Mouse (Mus musculus): ENCODE results near the gene Med26.

The Med26 gene

DNA sequence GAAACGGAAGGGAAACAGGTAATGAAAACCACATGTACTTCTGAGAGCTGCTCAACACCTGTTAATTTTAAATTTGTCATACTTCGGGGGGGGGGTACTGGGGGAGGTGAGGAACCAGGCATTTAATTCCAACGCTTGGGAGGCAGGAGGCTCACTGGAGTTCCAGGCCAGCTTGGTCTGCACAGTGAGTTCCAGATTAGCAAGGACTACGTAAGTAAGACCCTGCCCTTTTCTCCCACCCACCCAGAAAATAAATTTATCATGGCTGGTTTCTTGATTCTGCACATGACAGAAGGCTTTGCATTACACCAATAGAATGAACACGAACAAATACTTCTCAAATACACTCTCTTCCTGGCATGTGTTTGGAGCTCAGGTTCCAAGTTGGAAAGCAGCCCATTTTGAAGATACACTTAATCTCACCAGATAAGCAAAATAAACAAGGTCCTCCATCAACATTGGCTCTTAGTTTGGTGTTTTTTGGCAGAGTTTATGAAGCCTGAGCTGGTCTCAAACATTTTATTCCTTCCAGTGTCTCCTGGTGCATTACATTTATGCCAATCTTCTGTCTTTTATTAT lies 1.3 kb upstream of the Med26 start:
- in situ Hi-C loops (cut with MboI, MseI), result loop anchor here (10.0 kb wide), 1 partner anchor 55 kb away; the partner anchor contains the start of gene Slc35e1

DNA sequence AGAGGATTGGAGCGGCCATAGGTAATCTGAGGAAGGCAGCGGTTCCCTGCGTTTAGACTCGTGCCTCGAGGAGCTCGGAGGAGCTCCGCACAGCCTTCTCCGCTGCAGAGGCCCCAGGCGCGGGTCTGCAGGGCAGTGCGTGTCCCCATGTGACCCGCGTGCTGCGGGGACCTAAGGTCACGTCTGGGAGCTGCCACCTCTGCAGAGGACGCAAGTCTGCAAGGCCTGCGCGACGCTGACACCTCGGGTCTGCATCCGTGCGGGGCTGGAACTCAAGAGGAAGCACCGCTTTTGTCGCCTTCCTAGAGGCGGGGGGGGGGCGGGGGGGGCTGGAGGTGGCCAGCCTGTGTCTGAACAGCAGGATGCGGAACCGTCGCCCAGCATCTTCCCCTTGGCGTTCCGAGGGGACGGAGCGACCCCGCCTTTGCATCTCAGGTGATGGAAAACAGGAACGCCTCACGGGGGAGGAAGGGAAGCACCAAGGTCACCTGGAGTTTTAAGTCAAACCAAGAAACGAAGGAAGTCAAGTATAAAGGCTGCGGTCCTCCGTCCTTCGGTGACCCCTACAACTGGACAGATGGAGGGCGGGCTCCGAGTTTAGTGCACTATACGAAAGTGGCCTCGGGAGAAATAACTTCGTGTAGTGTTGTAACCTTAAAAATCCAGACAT lies 709 bp upstream of the Med26 start:
- in situ Hi-C loops (cut with MboI, MseI), result loop anchor here (10.0 kb wide), 1 partner anchor 54 kb away; the partner anchor contains the start of gene Slc35e1

DNA sequence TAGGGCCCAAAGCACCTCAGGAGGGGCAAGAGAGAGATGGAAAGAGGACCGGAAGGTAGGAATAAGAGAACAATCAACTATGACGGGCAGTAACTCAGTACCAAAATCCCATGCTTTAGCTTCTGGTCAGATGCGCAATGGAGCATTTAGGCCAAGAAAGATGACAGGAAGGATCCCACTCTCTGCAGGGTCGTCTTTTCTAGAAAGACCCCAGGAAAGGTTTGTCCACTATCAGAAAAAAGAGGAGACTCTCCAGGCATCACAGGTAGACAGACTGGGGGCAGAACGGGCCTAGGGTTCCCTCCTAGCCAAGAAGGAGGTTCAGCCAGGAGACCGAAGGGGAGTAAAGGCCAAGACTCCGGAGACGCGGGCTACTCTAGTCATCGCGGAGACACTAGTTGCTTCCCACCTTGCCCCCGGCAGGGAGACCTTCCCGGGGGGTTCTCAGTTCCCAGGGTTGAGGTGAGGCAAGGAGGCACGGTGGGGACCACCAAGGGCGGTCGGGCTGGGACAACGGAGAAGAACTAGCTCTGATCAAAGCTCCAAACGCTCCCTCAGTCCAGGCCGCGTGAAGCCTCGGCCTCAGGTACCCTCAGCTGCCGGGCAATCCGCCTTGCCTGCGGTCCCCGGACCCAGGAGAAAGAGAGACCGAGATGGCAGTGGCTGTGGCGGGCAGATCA lies 808 bp downstream of the Med26 start:
- in situ Hi-C loops (cut with MboI, MseI), result loop anchor here (10.0 kb wide), 1 partner anchor 52 kb away; the partner anchor contains the start of gene Slc35e1

DNA sequence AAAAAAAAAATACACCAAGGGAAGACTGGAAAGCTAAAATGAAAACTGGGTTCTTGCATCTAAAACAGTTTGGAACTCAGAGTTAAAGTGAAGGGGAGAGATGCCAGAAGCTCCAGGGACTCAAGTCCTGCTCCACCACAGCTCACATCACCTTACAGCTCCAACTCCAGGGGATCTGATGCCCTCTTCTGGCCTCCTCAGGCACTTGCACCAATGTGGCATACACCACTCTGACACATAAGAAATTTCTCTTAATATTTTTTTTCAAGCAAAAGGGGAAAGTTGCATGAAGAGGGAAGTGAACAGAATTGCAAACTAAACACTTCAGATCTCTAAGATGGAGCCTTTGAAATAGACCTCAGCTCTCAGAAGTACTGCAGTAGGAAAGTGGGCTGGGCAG lies 8.8 kb downstream of the Med26 start:
- in situ Hi-C loops (cut with MboI, MseI), result no loop called here

DNA sequence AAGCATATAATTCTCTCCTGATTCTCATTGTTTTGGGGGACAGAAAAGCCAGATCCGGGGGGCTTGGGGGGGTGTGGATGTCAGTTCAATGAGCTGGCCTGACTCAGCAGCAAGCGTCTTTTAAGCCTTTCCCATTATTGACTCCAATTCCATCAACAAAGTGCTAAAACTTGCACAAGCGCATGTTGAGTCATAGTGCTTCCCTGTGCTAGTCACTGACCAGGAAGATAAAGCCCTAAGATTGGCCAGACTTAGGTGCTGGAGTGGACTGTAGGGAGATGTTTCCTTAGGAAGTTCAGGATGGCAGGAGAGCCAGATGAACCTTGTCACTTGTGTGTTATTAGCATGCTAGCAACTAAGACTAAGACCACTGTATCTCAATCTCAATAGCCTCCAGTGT lies 13.2 kb downstream of the Med26 start:
- in situ Hi-C loops (cut with MboI, MseI), result no loop called here

DNA sequence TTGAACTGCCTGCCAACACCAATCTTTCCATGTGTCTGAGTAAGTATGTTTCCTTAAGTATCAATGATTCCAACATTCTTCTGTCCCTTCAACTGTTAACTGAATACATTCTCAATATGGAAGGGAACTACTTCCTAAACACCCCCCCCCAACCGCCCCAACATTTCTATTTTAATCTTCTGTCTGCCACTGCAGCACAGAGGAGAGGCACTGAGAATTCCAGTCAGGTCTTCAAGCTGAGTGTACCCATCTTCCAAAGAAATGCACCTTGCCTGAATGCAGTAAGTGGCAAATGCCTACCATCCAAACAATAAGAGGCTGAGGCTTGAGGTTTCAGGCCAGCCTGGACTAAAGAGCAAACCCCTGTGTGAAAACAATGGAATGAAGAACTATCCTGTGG lies 16.0 kb downstream of the Med26 start:
- in situ Hi-C loops (cut with MboI, MseI), result no loop called here

DNA sequence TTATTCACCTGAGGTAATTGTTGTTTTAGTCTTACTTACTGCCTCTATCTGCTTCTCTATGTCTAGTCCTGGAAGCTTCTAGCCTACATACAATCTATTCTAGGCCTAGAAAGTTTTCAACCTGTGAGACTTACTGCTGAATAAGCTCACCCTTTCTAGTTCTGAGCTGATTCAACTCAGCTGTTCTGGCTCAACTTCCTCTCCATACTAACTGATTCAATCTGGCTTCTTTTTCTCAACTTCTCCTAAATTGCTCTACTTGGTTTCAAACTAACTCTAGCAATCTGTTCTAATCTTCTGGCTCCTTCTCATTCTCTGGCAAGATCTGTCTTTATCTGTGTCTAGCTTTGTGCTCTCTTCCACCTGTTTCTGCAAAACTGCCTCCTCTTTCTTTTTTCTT lies 26.2 kb downstream of the Med26 start:
- in situ Hi-C loops (cut with MboI, MseI), result no loop called here

DNA sequence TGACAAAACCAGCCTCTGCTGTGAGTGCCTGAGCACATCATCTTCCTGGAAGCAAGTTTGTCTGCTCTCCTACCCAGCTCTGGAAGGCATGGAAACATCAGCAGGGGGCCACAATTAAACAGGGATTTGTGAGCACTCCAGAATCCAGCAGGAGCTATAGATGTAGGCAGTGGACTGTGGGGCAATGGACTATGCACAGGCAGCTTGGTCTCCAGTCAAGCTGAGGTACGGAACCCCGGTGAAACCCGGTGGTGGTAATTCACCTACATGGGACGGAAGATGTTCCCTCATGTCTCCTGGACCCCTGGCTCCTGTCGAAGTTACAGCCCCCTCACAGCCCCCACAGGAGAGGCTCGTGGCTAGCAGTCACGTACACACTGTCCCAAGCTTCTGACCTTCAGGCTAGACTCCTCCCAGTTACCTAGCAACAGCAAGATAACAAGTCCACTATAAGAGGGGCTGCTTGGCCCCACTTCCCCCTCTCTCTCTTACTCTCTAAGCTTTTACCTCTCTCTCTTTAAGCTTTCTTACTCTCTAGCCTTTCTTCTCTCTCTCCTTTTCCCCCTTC lies 30.6 kb downstream of the Med26 start:
- in situ Hi-C loops (cut with MboI, MseI), result no loop called here

DNA sequence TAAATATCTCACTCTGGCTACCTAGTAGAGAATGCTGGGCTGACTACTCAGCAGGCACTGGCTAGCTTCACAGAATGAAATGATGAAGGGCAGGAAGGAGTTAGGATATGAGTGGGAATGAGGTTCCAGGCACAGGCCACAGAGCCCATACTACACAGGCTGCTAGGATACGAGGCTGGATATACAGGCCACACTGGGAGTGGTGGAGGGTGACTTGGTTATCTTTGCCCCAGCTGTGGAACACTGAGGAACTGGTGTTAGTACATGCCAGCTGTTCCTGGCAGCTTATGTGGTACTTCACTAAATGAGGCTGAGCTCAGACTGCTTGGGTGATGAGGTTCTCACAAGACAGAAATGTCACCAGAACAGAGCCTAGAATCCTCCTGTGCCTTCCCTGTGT lies 34.9 kb downstream of the Med26 start:
- in situ Hi-C loops (cut with MboI, MseI), result no loop called here

DNA sequence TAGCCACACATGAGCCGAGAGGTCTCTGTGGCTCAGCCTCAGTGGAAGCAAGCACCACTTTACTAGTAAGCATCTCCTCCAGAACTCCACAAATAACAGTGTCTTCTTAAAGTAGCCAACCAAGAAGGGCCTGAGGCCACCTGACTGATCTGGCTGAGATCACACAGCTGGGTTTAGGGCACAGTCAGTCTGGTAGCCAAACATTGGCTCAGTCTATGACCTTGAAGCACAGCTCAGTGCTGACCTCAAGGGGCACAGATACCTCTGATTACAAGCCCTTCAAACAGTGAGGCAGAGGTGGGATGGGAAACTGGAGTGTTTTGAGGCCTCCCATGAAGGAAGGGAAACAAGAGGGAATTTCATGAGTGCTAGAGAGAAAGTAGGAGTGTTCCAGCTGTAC lies 35.4 kb downstream of the Med26 start:
- in situ Hi-C loops (cut with MboI, MseI), result no loop called here

DNA sequence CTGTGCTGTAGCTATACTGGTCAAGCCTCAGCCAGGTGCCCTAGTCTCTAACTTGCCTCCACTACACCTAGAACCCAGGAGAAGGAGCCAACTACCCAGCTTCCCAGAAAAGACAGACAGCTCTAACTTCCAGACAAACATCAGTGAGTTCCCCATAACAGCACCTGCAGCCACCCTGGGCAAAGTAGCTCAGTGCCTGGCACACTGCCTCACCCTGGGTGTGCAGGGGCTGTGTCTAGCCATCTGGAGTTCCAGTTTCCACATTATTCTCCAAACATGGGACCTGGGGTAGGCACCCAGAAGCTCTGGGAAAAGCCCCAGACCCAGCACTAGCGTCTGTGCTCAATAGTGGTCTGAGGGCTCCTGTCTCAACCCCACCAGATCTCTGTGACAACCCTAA lies 40.6 kb downstream of the Med26 start:
- in situ Hi-C loops (cut with MboI, MseI), result no loop called here

DNA sequence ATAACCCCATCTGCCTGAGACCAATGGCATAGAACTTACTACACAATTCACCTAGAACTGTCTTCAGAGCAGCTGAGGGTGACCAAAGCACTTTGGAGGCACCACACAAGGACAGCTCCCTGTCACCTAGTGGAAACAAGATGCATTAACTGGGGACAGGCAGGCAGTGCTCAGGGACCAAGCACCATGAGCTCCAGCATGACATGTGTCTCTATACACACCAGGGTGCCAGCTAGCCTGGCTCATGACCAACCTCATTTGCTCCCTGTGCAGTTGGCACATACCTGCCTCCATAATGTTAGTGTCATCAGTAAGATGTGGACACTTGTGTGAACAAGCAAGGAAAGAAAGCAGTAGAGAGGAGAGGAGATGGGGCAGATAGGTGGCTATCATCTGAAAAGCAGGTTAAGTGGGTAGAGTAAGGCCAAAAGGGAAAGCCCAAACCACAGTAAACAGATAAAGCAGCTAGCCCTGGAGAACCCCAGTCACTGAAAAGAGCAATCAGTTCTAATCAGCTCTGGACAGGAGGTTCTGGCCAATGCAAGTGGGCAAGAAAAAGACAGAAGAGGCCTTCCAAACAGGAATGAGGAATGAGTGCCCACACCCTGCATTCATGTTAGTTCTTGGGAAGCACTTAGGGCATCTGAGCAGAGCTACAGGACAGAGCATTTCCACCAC lies 43.3 kb downstream of the Med26 start:
- in situ Hi-C loops (cut with MboI, MseI), result loop anchor here (5.0 kb wide), 1 partner anchor 83 kb away; no protein-coding TSS in a partner anchor

DNA sequence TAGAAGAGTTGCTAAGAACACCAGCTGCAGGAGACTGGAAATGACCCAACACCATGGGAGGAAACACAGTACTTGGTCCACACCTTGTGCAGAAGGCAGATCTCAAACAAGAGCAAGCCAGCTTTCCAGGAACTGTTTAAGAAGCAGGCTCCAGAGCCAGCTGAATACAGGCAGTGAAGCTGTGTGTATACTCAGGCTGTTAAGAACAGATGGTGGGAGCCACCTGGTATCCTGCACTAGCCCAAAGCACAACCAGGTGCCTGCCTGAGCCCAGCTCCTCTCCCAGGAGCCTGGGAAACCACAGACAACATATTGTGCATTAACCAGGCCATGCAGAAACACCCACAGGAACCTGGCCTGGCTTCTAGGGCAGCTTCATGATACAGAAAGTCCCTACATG lies 43.9 kb downstream of the Med26 start:
- in situ Hi-C loops (cut with MboI, MseI), result loop anchor here (5.0 kb wide), 1 partner anchor 83 kb away; no protein-coding TSS in a partner anchor

DNA sequence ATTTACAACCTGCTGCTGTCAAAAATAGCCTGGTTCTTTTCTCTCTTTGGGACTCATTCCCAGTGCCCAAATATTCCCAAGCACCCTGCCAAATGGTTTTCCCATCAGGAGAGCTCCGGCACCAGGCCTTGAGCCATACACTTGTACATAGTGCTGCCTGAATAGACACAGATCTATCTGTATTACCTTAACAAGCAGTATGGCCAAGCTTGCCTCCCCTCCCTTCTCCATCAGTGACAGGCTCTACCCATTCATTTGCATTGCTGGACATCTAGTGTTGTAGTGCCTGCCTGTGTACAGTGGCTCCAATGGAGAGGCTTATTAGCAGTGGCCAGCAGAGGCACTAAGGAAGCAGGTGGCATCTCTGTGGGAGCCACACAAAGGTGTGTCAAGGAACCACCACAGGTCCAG lies 47.5 kb downstream of the Med26 start:
- in situ Hi-C loops (cut with MboI, MseI), result loop anchor here (5.0 kb wide), 1 partner anchor 87 kb away; no protein-coding TSS in a partner anchor

DNA sequence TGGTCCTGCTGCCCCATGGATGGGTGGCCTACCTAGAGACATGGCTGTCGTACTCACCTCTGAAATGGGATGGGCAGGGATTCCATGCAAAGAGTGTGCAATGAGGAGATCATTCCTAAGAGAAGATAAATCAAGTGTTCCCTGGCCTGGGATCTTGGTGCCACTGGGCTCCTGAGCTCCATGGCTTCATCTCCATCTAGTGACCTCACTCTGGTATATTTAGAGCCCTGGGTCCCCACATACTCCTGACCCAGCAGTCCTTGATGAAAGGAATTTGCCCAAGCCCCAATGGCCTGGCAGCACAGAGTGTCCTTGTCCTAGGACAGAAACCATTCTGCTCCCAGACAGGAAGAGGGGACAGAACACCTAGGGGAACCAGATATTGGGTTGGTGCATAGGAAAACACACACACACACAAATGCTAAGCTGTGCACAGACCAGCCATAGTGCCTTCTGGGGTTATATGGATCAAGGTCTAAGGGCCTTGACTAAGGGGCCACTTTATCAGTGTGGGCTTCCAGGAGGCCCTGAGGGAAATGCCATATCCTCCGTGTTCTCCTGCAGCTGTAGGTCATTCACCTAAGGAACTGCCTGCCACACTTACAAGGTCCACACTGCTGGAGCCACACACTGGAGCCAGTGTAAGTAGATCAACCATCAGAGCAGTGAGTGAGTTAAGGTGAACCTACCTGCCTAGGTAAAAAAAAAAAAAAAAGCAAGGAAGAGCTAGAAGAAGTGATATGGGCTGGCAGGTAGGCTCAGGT lies 48.4 kb downstream of the Med26 start:
- in situ Hi-C loops (cut with MboI, MseI), result loop anchor here (5.0 to 10.0 kb wide), 3 partner anchors 45 to 143 kb away; partner anchors contain the start of gene Med26

DNA sequence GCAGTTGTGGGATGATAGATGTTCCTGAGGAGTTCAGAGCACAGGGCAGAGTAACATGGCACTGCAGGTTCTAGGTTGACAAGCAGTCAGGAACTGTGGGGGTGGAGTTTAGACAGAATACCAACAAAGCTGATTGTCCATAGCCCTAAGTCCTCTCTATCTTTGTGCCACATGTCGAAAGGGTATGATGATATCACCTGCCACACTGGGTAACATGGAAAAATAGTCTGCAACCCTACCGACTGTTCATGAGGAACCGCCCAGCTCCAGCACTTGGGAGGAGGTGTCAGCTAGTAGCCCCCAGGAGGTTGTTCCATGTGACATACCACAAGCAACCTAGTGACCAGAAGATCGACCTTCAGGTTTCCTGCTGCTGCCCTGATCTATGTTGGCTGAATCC lies 49.5 kb downstream of the Med26 start:
- in situ Hi-C loops (cut with MboI, MseI), result loop anchor here (5.0 to 10.0 kb wide), 2 partner anchors 46 to 144 kb away; partner anchors contain the start of gene Med26

DNA sequence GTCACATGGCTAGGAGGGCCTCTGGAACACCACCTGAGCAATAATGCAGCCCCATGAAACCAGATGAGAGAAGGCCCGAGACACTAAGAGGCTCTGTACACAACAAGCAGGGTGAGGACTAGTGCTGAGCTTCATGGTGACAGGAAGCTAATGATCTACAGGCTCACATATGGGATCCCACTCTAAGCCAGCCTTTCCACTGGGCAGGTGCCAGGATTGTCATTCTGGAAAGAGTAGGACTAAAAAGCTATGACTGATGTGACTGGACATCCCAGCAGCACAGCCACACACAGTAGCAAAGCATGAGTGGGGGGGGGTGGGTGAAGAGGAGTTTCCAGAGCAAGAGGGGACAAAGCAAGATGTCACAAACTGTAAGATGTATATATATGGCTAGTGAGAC lies 50.2 kb downstream of the Med26 start:
- in situ Hi-C loops (cut with MboI, MseI), result loop anchor here (5.0 to 10.0 kb wide), 2 partner anchors 47 to 144 kb away; partner anchors contain the start of gene Med26

DNA sequence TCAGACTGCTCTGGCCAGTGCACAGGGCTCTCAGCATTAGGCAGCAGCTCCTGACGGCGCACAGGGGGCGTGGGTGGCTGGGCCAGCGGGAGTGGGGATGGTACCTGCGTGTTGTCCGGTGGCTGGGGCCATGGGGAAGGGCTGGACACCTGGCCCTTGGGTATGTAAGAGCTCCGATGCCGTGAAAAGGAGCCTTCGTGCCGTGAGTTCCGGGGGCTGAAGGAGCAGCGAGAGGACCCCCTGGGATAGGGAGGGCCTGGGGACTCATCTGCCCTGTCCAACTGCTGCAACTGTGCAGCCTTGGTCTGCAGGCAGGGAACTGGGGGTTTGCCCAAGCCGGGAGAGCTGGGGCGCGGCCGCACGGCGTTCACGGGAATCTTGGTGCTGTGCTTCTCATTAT lies 51.9 kb downstream of the Med26 start:
- in situ Hi-C loops (cut with MboI, MseI), result loop anchor here (5.0 to 10.0 kb wide), 2 partner anchors 49 to 146 kb away; partner anchors contain the start of gene Med26

DNA sequence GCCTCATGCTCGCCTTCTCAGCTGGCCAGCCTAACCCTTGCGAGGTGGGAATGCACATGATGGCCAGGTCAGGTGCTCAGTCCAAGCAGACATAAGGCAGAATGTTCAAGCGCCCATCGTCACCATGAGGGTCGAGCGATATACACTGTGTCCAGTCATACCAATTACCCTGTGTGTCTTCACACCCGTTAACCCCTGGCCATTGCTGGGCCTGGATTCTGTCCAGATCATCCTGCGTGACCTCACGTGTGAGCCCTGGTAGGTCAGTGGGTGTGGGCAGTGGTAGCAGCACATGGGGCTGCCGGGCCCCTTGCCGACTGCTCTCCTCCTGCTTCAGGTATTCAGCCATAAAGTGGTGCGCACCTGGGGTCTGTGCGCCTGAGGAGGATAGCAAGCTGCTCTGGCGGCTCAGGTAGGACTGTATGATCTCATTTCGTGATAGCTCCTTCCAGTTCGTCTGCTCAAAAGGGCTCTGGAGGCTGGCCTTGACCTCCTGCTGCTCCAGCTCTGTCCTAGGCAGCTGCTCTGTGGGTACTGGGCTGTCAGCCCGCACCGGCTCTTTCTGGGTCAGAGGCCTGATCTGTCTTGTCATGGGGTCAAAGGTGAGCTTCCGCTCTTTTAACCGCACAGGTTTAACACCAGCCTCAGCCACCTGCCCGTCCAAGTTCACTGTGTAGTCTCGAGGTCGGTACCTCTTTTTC lies 52.5 kb downstream of the Med26 start:
- in situ Hi-C loops (cut with MboI, MseI), result loop anchor here (5.0 to 10.0 kb wide), 2 partner anchors 49 to 147 kb away; partner anchors contain the start of gene Med26

DNA sequence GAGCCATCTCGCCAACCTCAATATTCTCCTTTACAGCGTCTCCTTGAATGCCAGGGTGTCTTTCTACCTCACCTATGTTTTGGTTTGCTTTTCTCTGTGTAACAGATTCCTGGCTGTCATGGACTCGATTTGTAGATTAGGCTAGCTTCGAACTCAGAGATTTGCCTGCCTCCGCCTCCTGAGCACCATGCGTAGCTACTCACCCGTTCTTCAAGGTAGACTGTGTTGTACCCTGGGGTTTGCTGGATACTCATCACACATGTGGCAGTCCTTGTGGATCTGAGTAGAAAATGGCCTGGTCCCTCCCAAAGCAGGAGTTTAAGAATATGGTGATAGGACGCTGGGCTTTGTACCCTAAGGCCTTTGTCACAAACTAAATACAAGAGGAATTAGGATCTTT lies 54.7 kb downstream of the Med26 start:
- in situ Hi-C loops (cut with MboI, MseI), result loop anchor here (10.0 kb wide), 1 partner anchor 51 kb away; the partner anchor contains the start of gene Med26

All from regulatory T cell (primary cell).